Mouse (Mus musculus) neural tube, embryonic 13.5 days (tissue): ENCODE measurements around the gene Klhl8. TPM values are rescaled to one million over a fixed set of nuclear protein-coding genes. Genes with fewer than 3 reads are reported as not detected.

Experiments used
- ATAC-seq: fragments of 200-750 bp; cut with Nextera tagmentation; 2 replicates; pipeline ENCODE4 v1.8.0; 2017; ENCODE audit warnings: low read depth, mild to moderate bottlenecking, moderate TSS enrichment, moderate library complexity
- H3K27ac ChIP-seq: fragments of 300-500 bp; sonication (generic); replicated peaks from 2 replicates; pipeline ENCODE4 v1.5.1; 2015; ENCODE audit warnings: moderate library complexity, mild to moderate bottlenecking, inconsistent platforms
- H3K27me3 ChIP-seq: fragments of 300-500 bp; sonication (generic); 2 replicates; pipeline ENCODE4 v1.6.1; 2015; ENCODE audit warnings: mild to moderate bottlenecking, inconsistent platforms
- H3K36me3 ChIP-seq: fragments of 300-500 bp; sonication (generic); 2 replicates; pipeline ENCODE4 v1.6.1; 2015; ENCODE audit warnings: mild to moderate bottlenecking, inconsistent platforms
- H3K4me1 ChIP-seq: fragments of 300-500 bp; sonication (generic); replicated peaks from 2 replicates; pipeline ENCODE4 v1.6.1; 2015; ENCODE audit warnings: inconsistent platforms
- H3K4me2 ChIP-seq: fragments of 300-500 bp; sonication (generic); 2 replicates; pipeline ENCODE4 v1.6.1; 2015; ENCODE audit warnings: inconsistent platforms, mild to moderate bottlenecking, moderate library complexity
- H3K4me3 ChIP-seq: fragments of 300-500 bp; sonication (generic); 2 replicates; pipeline ENCODE4 v1.5.1; 2015; ENCODE audit warnings: mild to moderate bottlenecking, inconsistent platforms
- H3K9ac ChIP-seq: fragments of 300-500 bp; sonication (generic); 2 replicates; pipeline ENCODE4 v1.6.1; 2015; ENCODE audit warnings: moderate library complexity, mild to moderate bottlenecking, inconsistent platforms
- H3K9me3 ChIP-seq: fragments of 300-500 bp; sonication (generic); 2 replicates; pipeline ENCODE4 v1.6.1; 2016; ENCODE audit warnings: inconsistent platforms
- WGBS: fragments of 180-500 bp; shearing (Covaris S2); methylation state at CpG from one replicate; pipeline ENCODE4 v1.1.7; 2015; 5-methylcytosine and 5-hydroxymethylcytosine counted together
- polyA plus RNA-seq: library from polyadenylated mRNA; unstranded; fragments of >200 nt; fragmentation: Nextera tagmentation; extraction: Ambion mirVana; gene quantifications from 2 replicates; pipeline ENCODE4 v1.2.1, GENCODE M21; 2015

The Klhl8 gene
- polyA plus RNA-seq, 1 experiment from 2014 or later, result 29.2 TPM

GRCm38 (mm10) chr5:103913150-103913549, 2.1 kb upstream of the Klhl8 start:
- no peak overlapping the region for H3K9ac ChIP-seq
- 71% methylated on average over 4 of the region's 4 CpGs for WGBS
- H3K4me3 ChIP-seq, result no peak overlapping the region
- peaks cover 19% of the 10 kb centered on the region for H3K27me3 ChIP-seq
- H3K4me2 ChIP-seq, result no peak overlapping the region
- no peak overlapping the region for H3K27ac ChIP-seq
- no peaks in the 10 kb centered on the region for H3K36me3 ChIP-seq
- H3K9me3 ChIP-seq, result no peaks in the 10 kb centered on the region
- peaks cover 13% of the 10 kb centered on the region for H3K4me1 ChIP-seq
- ATAC-seq, result no peak

DNA sequence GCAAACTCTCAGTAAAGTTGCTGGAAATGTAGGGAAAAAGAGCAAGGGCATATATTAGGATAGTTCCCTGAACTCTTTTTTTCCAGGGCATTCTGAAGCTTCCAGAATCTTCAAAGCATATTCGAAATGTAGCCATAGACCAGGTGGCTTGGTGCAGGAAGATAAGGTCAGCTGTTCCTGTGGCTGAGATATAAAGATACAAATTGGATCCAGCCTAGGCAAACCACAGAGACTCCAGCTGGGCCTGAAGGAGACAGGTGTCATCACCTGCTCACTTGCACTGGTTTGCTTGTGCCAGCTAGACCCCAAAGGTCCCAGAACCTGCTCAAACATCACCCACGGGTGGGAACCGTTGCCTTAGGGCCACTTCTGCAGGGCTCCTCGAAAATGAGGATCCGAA, 496 bp upstream of the Klhl8 start:
- H3K4me3 ChIP-seq, result peak overlapping the region; percentile 58; the same call in 1 of the 2 replicates
- no peaks in the 10 kb centered on the region for H3K36me3 ChIP-seq
- 77% methylated on average over 5 of the region's 5 CpGs for WGBS
- no peak overlapping the region for H3K9ac ChIP-seq
- H3K9me3 ChIP-seq, result no peaks in the 10 kb centered on the region
- no peak overlapping the region for H3K27ac ChIP-seq
- ATAC-seq, result peak; percentile 10
- peaks cover 19% of the 10 kb centered on the region for H3K27me3 ChIP-seq
- 0 out of 2 replicates have a peak overlapping the region, but pooled peaks have one; percentile 69 for H3K4me2 ChIP-seq
- peaks cover 7% of the 10 kb centered on the region for H3K4me1 ChIP-seq

GRCm38 (mm10) chr5:103910156-103910555, 903 bp downstream of the Klhl8 start:
- H3K4me2 ChIP-seq, result peak overlapping the region; percentile 69
- H3K27ac ChIP-seq, result no peak overlapping the region
- no peak for ATAC-seq
- peak overlapping the region; percentile 58 for H3K4me3 ChIP-seq
- H3K27me3 ChIP-seq, result peaks cover 19% of the 10 kb centered on the region
- H3K9ac ChIP-seq, result peak overlapping the region; percentile 84
- H3K36me3 ChIP-seq, result no peaks in the 10 kb centered on the region
- H3K4me1 ChIP-seq, result peaks cover 7% of the 10 kb centered on the region
- 19% methylated on average over 7 of the region's 9 CpGs for WGBS
- H3K9me3 ChIP-seq, result no peaks in the 10 kb centered on the region

GRCm38 (mm10) chr5:103909466-103909865, 1.6 kb downstream of the Klhl8 start:
- no peaks in the 10 kb centered on the region for H3K9me3 ChIP-seq
- no peak overlapping the region for H3K4me3 ChIP-seq
- H3K27me3 ChIP-seq, result peaks cover 19% of the 10 kb centered on the region
- peaks cover 7% of the 10 kb centered on the region for H3K4me1 ChIP-seq
- H3K4me2 ChIP-seq, result no peak overlapping the region
- no peaks in the 10 kb centered on the region for H3K36me3 ChIP-seq
- no peak overlapping the region for H3K27ac ChIP-seq
- ATAC-seq, result no peak
- WGBS, result 83% methylated on average over 3 of the region's 3 CpGs
- no peak overlapping the region for H3K9ac ChIP-seq

- Histone ChIP-seq H3K27ac (no peak overlapping the region), H3K27me3 (peaks cover 19% of the 10 kb centered on the region), H3K4me2 (no peak overlapping the region), H3K9ac (no peak overlapping the region), H3K9me3 (no peaks in the 10 kb centered on the region), H3K4me3 (no peak overlapping the region), H3K4me1 (peaks cover 7% of the 10 kb centered on the region), H3K36me3 (no peaks in the 10 kb centered on the region)
- ATAC-seq, result no peak
- WGBS, result 69% methylated on average over 7 of the region's 7 CpGs
Measured at GRCm38 (mm10) chr5:103908851-103909250, 2.2 kb downstream of the Klhl8 start.

- Histone ChIP-seq H3K4me2 (no peak overlapping the region), H3K4me3 (no peak overlapping the region), H3K9me3 (no peaks in the 10 kb centered on the region), H3K27me3 (peaks cover 12% of the 10 kb centered on the region; the same call in 1 of the 2 replicates), H3K36me3 (no peaks in the 10 kb centered on the region), H3K4me1 (peaks cover 7% of the 10 kb centered on the region), H3K9ac (no peak overlapping the region), H3K27ac (no peak overlapping the region)
- WGBS, result 87% methylated on average over 4 of the region's 4 CpGs
- no peak for ATAC-seq
Measured at GRCm38 (mm10) chr5:103907844-103908243, 3.2 kb downstream of the Klhl8 start.

- Histone ChIP-seq H3K9ac (no peak overlapping the region), H3K27ac (no peak overlapping the region), H3K27me3 (peaks cover 9% of the 10 kb centered on the region; the same call in 1 of the 2 replicates), H3K4me2 (no peak overlapping the region), H3K4me3 (no peak overlapping the region), H3K36me3 (no peaks in the 10 kb centered on the region), H3K4me1 (peaks cover 7% of the 10 kb centered on the region), H3K9me3 (no peaks in the 10 kb centered on the region)
- WGBS, result 92% methylated on average over 6 of the region's 6 CpGs
- no peak for ATAC-seq
Measured at GRCm38 (mm10) chr5:103906173-103906572, 4.9 kb downstream of the Klhl8 start.

- Histone ChIP-seq H3K4me3 (no peak overlapping the region), H3K9me3 (no peaks in the 10 kb centered on the region), H3K4me2 (no peak overlapping the region), H3K27me3 (no peaks in the 10 kb centered on the region), H3K9ac (no peak overlapping the region), H3K27ac (no peak overlapping the region), H3K4me1 (no peaks in the 10 kb centered on the region), H3K36me3 (no peaks in the 10 kb centered on the region)
- 5% methylated on average over 1 of the region's 1 CpGs for WGBS
- no peak for ATAC-seq
Measured at GRCm38 (mm10) chr5:103898310-103898709, 12.7 kb downstream of the Klhl8 start.

DNA sequence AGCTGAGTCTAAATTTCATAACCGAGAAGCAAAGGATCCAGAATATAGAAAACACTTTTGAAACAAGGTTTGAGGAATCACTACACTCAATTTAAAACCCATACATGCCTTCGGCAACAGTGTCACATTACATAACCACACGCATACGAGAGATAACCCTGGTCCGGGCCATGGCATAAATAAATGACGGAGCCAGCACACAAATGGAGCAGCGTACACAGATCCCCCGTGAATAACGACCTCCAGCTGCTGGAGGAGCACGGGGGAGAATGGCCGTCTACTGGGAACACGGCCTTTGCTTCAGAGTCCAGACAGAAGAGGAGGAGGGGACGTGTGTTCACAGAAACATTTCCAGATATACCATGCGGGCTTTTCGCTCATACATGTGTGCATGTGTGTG, 21.3 kb downstream of the Klhl8 start:
- Histone ChIP-seq H3K36me3 (peaks cover 8% of the 10 kb centered on the region), H3K27ac (no peak overlapping the region), H3K9ac (no peak overlapping the region), H3K4me3 (no peak overlapping the region), H3K4me1 (peaks cover 7% of the 10 kb centered on the region), H3K9me3 (no peaks in the 10 kb centered on the region), H3K4me2 (no peak overlapping the region), H3K27me3 (no peaks in the 10 kb centered on the region)
- ATAC-seq, result no peak
- WGBS, result 51% methylated on average over 15 of the region's 15 CpGs

DNA sequence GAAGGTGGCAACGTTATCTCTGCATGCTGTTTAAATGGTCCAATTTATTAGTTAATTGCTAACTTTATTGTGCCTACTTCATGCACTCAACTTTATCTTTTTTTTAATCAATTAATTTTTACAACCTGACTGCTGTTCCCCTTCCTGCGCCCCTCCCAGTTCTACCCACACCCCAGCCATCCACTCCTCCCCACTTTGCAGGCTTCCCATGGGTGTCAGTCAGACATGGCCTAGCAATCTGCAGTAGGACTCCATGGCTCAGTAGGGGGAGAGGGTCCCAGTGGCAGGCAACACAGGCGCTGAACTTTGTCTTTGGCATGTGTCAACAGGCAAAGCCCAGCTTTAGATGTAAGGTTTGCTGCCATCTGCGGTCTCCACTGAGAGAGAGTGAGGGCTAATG, 47.3 kb downstream of the Klhl8 start:
- no peak overlapping the region for H3K4me3 ChIP-seq
- ATAC-seq, result no peak
- no peaks in the 10 kb centered on the region for H3K9me3 ChIP-seq
- H3K4me1 ChIP-seq, result no peaks in the 10 kb centered on the region
- H3K36me3 ChIP-seq, result peaks cover 42% of the 10 kb centered on the region
- 83% methylated on average over 4 of the region's 4 CpGs for WGBS
- H3K4me2 ChIP-seq, result no peak overlapping the region
- H3K27me3 ChIP-seq, result no peaks in the 10 kb centered on the region
- no peak overlapping the region for H3K9ac ChIP-seq
- H3K27ac ChIP-seq, result no peak overlapping the region

DNA sequence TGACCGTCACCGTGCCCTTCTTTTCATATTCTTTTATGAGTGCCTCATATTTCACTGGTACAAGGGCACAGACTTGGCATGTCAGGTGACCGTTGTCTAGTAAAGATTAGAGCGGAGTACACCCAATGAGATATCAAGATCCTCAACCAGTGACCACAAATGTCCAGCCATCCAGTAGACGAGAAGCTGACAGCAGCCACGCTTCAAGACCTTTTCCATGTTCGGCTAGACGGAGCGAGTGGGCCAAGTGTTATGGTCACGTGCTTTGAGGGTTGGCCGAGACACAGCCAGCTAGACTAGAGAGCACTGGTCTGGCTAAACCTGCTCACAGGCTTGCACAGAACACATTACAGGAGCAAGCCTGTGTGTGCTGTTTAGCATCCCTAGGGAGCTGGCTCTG, 50.4 kb downstream of the Klhl8 start:
- H3K9ac ChIP-seq, result no peak overlapping the region
- H3K4me2 ChIP-seq, result no peak overlapping the region
- WGBS, result 93% methylated on average over 11 of the region's 11 CpGs
- no peaks in the 10 kb centered on the region for H3K9me3 ChIP-seq
- no peaks in the 10 kb centered on the region for H3K27me3 ChIP-seq
- no peak overlapping the region for H3K4me3 ChIP-seq
- H3K36me3 ChIP-seq, result peaks cover 28% of the 10 kb centered on the region
- no peak overlapping the region for H3K27ac ChIP-seq
- H3K4me1 ChIP-seq, result peaks cover 10% of the 10 kb centered on the region
- no peak for ATAC-seq

DNA sequence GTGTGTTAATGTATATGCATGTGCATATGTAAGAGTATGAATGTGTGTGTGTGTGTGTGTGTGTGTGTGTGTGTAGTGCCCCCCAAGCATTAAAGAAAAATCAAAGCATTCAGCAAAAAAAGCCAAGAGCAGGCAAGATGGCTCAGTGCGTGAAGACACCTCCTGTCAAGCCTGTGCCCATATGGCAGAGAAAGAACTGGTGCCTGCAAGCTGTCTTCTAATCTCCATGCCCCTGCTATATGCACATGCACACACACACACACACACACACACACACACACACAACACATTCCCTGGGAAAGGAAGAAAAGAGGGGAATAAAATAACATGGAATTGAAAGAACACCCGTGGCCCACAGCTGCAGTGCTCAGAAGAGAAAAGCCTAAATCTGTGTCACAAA, 53.9 kb downstream of the Klhl8 start:
- ATAC-seq, result no peak
- H3K4me1 ChIP-seq, result peaks cover 27% of the 10 kb centered on the region
- WGBS, result 90% methylated on average over 2 of the region's 2 CpGs
- no peak overlapping the region for H3K4me2 ChIP-seq
- H3K27me3 ChIP-seq, result no peaks in the 10 kb centered on the region
- H3K4me3 ChIP-seq, result no peak overlapping the region
- no peaks in the 10 kb centered on the region for H3K9me3 ChIP-seq
- H3K9ac ChIP-seq, result no peak overlapping the region
- 0 out of 2 replicates have a peak, but pooled peaks cover 7% of the 10 kb centered on the region for H3K36me3 ChIP-seq
- H3K27ac ChIP-seq, result no peak overlapping the region

DNA sequence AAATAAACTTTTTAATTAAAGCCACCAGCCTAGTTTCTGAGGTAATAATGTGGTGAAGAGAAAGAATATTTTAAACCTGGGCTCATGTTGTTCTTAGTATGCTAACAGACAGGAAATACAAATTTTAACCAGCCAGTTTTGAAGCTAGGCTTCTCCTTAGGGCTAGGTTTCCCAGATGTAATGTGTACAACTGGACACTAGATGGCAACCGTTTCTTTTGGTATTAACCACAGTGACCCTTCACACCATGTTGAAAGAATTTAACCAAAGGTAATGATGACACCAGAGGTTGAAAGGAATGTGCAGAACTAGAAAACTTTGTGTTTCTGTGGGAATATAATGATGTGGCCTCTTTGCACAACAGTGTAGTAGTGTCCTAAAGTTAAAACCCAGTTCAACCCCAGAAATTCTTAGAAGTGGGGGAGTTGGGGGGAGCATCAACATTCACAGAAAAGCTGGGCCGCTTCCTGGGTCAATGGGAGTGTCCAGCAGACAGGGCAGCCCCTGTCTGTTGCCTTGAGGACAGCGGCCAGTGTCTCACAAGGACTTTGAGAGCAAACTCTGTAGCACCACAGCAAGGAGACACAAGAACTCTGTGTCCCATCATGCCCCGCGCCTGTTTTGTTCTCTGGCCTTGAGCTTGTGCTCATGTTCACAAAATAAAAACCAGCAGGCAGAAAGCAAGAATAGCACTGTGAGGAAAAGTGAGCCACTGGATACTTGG, 54.6 kb downstream of the Klhl8 start:
- 60% methylated on average over 5 of the region's 5 CpGs for WGBS
- Histone ChIP-seq H3K4me3 (no peak overlapping the region), H3K27me3 (no peaks in the 10 kb centered on the region), H3K9me3 (no peaks in the 10 kb centered on the region), H3K9ac (0 out of 2 replicates have a peak overlapping the region, but pooled peaks have one; percentile 31), H3K27ac (no peak overlapping the region), H3K4me1 (peaks cover 27% of the 10 kb centered on the region), H3K4me2 (no peak overlapping the region), H3K36me3 (0 out of 2 replicates have a peak, but pooled peaks cover 8% of the 10 kb centered on the region)
- ATAC-seq, result peak; percentile 20; the same call in 1 of the 2 replicates
